Mouse (Mus musculus) Muller cell, postnatal 12 days (primary cell): Measurements from ENCODE around the gene Dedd2.

Experiments used
- DNase-seq: peaks from one replicate; pipeline ENCODE4 v3.0.0-alpha.2; 2015; ENCODE audit errors: inconsistent ontology term

Gene Dedd2

GRCm38 (mm10) chr7:25246759-25247137, 26.3 kb upstream of the Dedd2 start:
- DNase-seq = peak; percentile 77

DNA sequence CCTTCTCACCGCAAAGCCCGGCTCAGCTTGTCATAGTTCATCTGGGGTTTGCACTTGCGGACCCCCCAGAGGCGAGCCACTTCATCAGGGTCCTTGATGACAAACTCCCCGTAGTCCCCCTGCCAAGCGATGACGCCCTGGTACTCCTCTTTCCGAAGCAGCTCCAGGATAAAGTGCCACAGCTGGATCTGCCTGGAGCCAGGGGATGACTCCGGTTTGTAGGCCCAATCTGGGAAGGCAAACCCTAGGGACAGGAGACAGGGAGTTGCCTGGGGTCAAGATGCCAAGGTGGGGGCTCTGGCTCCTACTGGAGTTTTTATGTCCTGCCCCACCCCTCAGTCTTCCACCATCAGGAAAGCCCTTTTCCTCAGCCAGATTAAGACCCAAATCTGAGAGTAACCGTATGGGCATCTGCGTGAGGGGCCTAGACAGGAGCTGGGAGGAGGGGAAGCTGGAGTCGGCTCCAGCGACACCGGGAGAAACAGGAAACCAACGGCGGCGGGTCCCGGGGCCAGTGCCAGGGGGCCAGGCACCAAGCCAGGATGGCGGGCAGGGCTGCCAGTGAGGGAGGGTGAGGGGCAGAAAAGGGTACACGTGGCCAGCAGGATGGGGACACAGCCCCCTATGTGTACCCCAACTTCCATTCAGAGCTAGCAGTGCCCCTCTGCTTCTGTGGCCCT, 25.8 kb upstream of the Dedd2 start:
- peak; percentile 71 for DNase-seq

- DNase-seq = no peak
Observed at GRCm38 (mm10) chr7:25244562-25245369, 24.4 kb upstream of the Dedd2 start.

- no peak for DNase-seq
Observed at GRCm38 (mm10) chr7:25243361-25243760, 22.9 kb upstream of the Dedd2 start.

- DNase-seq = peak; percentile 79
Observed at GRCm38 (mm10) chr7:25241062-25241461, 20.6 kb upstream of the Dedd2 start.

DNA sequence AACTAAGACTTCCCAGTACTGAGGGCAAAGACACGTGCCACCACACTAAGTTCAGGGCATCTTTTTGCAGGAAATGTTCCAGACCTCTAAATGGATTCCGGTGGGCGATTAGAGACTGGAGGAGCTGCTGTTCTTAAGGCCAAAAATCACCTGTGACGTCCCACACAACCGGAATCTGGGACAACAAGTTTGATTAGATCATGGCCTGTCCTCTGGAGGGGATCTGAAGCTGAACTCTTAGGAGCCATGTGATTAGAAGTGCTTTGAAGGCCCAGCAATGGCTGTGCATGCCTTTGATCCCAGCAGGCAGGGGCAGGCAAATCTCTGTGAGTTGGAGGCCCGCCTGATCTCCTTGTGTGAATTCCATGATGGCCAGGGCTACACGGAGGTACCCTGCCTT, 20.2 kb upstream of the Dedd2 start:
- no peak for DNase-seq

DNA sequence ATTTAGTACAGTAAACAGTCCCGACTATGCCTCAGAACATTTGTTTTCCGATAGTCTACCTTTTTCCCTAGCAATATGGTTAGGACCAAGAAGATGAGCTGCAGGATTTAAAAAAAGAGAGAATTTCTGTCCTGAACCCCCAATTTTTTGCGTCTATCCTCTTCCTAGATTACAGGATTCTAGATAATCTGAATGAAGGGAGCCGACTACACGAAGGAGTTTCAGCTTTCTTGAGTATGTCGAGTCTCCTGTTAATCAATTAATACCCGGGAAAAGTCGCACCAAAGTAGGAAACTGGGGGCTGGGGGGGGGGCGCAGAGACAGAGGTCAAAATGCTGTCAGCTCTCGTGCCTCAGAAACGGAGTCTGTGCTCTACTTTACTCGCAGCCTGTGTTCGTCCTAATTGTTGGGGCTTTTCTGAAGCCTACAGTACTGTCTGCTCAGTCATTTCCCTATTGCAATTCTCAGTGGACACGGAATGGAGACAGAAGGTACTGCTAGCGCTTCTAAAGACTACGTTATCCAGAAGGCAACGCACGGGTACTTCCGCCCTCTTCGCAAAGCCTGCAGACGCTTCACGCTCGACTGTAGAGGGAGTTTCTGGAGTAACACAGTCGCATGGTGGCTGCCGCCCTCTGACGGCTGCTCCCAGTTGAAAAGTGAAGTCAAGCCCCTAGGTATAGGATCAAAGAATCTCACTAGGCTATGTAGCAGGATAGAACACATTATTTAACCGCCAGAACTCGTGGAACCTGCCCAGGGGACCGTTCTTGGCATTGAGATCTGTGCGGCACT, 18.6 kb upstream of the Dedd2 start:
- DNase-seq = peak; percentile 85

DNA sequence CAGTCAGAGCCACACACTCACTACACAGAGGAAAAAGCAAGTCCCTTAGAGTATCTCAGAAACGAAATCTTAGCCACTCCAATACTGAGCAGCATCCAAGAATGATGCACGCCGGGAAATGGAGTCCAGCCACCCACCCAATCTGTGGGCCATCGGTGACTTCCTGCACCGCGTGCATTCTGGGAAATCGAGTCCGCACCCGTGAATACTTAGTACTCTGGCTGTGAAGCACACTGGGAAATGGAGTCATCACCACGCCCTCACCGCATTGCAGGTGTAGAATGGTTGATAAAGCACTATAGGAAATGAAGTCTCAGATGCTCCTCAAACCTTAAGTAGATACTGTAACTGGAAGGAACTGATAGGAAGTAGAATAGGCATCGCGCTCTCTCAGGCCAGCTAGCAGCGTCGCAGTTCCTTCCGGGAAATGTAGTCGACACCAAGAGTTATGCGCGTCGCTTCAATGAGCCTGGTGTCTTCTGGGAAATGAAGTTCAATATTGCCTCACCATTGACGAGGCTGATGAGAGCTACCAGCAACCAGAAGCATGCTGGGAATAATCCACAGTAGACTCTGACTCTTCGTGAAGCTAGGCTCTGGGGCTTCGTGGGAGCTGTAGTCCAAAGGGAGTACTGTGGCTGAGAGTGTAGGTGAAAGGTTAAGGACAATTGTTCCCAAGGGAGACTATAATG, 17.7 kb upstream of the Dedd2 start:
- DNase-seq = peak; percentile 95

DNA sequence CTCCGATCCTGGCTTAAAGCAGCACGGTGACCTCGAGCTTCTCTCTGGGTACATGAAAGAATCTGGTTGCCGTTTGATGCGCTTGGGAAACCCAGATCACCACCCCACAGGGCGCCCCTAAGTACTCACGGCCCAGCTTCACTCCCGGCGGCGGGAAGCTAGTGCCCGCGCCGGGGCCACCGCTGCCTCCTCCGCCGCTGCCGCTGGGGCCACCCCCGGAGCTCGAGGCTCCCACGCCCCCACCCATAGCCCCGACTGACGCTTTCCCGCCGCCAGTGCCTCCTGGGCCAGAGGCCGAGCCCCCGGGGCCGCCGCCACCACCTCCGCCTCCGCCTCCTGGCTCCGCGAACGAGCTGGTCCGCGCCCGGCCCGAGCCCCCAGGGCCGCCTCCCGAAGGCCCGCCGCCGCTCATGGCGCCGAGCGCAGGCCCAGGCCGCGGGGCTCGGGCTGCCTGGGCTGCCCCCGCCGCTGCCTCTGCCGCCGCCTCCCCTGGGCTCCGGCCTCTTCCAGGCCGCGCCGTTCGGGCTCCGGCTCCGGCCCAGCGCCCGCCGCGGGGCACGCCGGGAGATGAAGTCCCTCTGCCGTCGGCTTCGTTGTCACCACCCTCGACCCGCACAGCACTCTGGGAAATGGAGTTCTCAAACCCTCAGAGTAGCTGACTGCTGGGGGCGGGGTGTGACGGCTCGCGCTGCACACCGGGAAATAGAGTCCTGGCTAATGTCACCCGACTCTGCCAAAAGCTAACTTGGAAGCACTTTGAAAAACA, 17.0 kb upstream of the Dedd2 start, which contains the start of gene Gsk3a:
Gsk3a (minus strand) TSS at position 603 of the 766 bp plus-strand sequence.
- peak; percentile 97 for DNase-seq

DNA sequence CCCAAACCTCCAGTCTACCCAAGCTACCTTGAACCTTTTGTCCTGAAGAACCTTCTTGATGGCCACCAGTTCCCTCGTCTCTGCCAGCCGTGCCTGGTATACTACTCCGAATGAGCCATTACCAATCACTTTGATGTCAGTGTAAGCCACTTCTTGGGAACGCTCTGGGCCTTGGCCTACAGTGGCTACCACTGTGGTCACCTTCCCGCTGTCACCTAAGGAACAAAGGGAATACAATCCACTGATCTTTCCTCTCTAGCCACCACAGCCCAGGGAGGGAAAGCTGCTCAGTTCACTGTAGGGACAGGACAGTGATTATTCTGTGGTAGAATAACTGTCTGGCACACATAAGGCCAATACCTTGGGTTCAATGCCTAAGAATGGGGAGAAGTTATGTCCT, 15.1 kb upstream of the Dedd2 start:
- no peak for DNase-seq

DNA sequence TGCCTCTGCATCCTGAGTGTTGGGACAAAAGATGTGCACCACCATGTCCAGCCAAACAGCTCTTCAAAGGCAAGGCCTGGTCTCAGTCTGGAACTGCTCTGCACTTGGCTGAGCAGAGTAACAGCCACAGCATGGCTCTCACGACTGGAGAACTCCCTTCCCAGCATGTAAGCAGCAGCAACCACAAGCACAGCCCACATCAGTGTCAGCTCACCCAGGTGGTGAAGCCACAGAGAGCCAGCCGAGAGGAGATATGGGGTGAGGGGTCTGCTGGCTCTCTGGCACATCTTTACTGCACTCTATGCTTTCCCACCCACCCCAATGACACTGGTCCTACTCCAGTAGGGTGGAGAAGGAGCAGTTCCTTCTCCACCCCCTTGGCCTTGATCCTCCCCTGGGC, 12.6 kb upstream of the Dedd2 start:
- DNase-seq = no peak

DNA sequence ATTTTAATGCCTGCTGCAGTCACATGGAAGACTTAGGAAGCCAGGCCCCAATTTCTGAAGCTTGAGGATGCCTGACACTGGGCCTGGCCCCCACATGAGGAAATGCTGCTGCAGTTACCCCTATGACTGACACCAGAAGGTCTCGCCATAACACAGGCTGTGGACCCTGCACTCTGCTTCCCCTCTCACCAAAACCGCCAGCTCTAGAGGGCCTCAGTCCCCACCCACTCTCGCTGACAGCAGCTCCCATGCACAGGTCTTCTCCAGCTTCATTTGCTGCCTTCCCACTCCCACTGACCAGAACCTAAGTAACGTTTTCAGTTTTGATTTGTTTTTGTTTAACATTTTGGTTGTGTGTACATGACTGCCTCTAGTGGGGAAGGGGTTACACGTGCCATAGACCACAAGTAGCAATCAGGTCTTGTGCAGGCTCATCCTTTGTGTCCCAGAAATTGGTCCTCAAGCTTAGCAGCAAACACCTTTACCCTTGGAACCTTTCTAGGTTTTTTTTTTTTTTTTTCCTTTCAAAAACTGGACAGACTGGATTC, 11.8 kb upstream of the Dedd2 start:
- no peak for DNase-seq

- no peak for DNase-seq
Observed at GRCm38 (mm10) chr7:25230690-25231285, 10.4 kb upstream of the Dedd2 start.

GRCm38 (mm10) chr7:25227523-25228300, 7.3 kb upstream of the Dedd2 start:
- DNase-seq = no peak

GRCm38 (mm10) chr7:25222275-25222967, 2.0 kb upstream of the Dedd2 start:
- DNase-seq = no peak

- DNase-seq = peak; percentile 99
Observed at GRCm38 (mm10) chr7:25221102-25221883, 878 bp upstream of the Dedd2 start, which contains the start of gene Zfp526. Gene Zfp526 (plus strand): TSS chr7:25221425.

GRCm38 (mm10) chr7:25219756-25220456, 509 bp downstream of the Dedd2 start:
- DNase-seq = peak; percentile 95
